Mouse (Mus musculus): ENCODE measurements around the gene Gm20388. TPM values are rescaled to one million over a fixed set of nuclear protein-coding genes. Genes with fewer than 3 reads are reported as not detected.

Gene Gm20388
- polyA plus RNA-seq, 1 experiment from 2014 or later = not detected

DNA sequence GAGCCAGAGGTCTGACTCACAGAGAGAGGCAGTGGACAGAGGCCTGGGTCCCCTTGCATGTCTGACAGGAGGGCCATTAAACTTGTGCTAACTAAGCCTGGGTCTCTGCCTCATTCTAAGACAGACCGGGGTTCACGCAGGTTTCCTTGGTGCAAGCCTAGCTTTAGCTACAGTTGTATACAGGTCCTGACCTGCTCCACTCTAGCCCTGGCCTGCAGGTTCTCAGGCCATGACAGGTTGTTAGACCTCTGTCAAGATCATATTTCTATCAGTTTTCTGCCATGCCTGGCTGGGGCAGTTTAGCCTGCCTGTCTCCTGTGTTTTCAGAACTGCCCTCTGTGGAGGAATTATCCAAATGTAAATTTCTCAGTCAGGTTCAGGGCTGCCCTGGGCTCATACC, 4354.5 kb downstream of the Gm20388 start:
- no peaks in the 10 kb centered on the region for H3K27me3 ChIP-seq (ENCODE audit: control insufficient read depth, insufficient read depth, low read length)
- no peak for DNase-seq (ENCODE audit: low spot score, missing footprints)
- 98% methylated on average over 2 of the region's 2 CpGs for WGBS
- H3K4me3 ChIP-seq (ENCODE audit: low read depth, low read length) = no peak overlapping the region
- no peak overlapping the region for H3K4me2 ChIP-seq
- H3K9me3 ChIP-seq (ENCODE audit: control insufficient read depth, low read length) = no peaks in the 10 kb centered on the region
- no peaks in the 10 kb centered on the region for H3K36me3 ChIP-seq (ENCODE audit: control insufficient read depth, insufficient read depth, low read length)
- ATAC-seq (ENCODE audit: low FRiP score) = no peak
- peaks cover 23% of the 10 kb centered on the region for H3K4me1 ChIP-seq (ENCODE audit: control insufficient read depth, insufficient read depth, low read length)
- no peak overlapping the region for H3K9ac ChIP-seq (ENCODE audit: low read length)
- H3K27ac ChIP-seq (ENCODE audit: low read depth, low read length) = no peak overlapping the region

DNA sequence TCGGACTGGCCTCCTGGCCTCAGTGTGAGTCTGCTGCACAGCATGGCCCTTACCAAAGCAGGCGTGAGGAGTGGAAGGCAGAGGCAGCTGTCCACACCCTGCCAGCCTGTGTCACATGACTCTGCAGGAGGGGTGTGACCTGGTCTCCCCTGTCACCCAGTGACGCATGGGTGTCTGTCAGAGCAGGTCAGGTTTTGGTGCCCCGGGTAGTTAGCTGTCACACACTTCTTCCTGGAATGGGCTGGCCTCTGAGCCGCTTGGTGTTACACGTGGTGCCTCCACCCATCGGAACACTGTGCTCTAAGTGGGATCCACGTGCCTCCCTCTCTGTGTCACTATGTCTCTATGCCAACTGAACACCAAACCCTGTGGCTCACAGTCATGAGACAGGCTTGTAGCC, 4355.2 kb downstream of the Gm20388 start:
- WGBS = 82% methylated on average over 8 of the region's 8 CpGs
- no peak overlapping the region for H3K9ac ChIP-seq (ENCODE audit: low read length)
- H3K4me2 ChIP-seq = no peak overlapping the region
- no peak overlapping the region for H3K4me3 ChIP-seq (ENCODE audit: low read depth, low read length)
- H3K36me3 ChIP-seq (ENCODE audit: control insufficient read depth, insufficient read depth, low read length) = no peaks in the 10 kb centered on the region
- H3K27ac ChIP-seq (ENCODE audit: low read depth, low read length) = no peak overlapping the region
- ATAC-seq (ENCODE audit: low FRiP score) (no peak), DNase-seq (ENCODE audit: low spot score, missing footprints) (no peak)
- peaks cover 18% of the 10 kb centered on the region for H3K4me1 ChIP-seq (ENCODE audit: control insufficient read depth, insufficient read depth, low read length)
- no peaks in the 10 kb centered on the region for H3K27me3 ChIP-seq (ENCODE audit: control insufficient read depth, insufficient read depth, low read length)
- no peaks in the 10 kb centered on the region for H3K9me3 ChIP-seq (ENCODE audit: control insufficient read depth, low read length)

DNA sequence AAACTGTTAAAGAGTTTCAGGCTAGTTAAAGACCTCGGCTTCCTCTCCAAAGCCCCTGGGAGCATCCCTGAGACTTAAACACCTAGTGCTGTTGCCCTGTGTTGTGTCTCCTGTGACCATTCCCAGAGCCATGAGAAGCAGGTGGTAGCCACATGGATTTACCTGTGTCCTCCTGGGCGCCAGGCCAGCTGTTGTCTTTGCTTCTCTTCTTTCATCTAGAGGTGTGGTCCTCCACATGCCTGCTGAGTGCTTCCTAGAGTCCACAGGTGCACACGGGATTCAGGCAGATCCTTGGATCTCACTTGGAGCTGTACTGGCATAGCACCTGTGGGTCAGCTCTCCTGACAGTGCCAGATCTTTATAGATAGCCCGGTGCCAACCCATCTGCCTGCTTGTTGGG, 4356.6 kb downstream of the Gm20388 start:
- Histone ChIP-seq H3K4me2 (no peak overlapping the region), H3K27me3 (ENCODE audit: control insufficient read depth, insufficient read depth, low read length) (no peaks in the 10 kb centered on the region), H3K9me3 (ENCODE audit: control insufficient read depth, low read length) (no peaks in the 10 kb centered on the region), H3K4me1 (ENCODE audit: control insufficient read depth, insufficient read depth, low read length) (peaks cover 9% of the 10 kb centered on the region), H3K9ac (ENCODE audit: low read length) (no peak overlapping the region), H3K4me3 (ENCODE audit: low read depth, low read length) (no peak overlapping the region), H3K27ac (ENCODE audit: low read depth, low read length) (no peak overlapping the region), H3K36me3 (ENCODE audit: control insufficient read depth, insufficient read depth, low read length) (no peaks in the 10 kb centered on the region)
- 88% methylated on average over 4 of the region's 4 CpGs for WGBS
- DNase-seq (ENCODE audit: low spot score, missing footprints) (no peak), ATAC-seq (ENCODE audit: low FRiP score) (no peak)

DNA sequence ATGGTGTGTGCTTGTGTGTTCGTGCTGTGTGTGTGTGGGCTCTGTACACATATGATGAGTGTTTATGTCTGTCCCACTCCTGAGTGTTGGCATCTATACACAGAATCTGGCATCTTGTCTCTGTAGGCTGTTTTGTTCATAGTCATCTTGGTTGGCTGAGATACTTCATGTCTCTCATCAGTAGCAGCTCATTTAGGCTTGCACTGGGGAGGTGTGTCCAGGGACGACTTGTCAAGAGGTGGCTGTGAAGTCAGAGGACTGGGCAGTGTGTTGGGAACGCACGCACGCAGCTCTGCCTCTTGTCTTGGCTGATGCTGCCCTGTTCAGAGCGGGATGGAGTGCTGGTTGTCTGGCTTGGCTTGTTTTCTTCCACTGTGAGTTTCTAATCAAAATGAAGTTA, 4359.9 kb downstream of the Gm20388 start:
- Histone ChIP-seq H3K4me3 (ENCODE audit: low read depth, low read length) (no peak overlapping the region), H3K4me1 (ENCODE audit: control insufficient read depth, insufficient read depth, low read length) (peaks cover 12% of the 10 kb centered on the region), H3K27ac (ENCODE audit: low read depth, low read length) (no peak overlapping the region), H3K4me2 (no peak overlapping the region), H3K27me3 (ENCODE audit: control insufficient read depth, insufficient read depth, low read length) (no peaks in the 10 kb centered on the region), H3K36me3 (ENCODE audit: control insufficient read depth, insufficient read depth, low read length) (peaks cover under 1% of the 10 kb centered on the region; the same call in 1 of the 2 replicates), H3K9ac (ENCODE audit: low read length) (no peak overlapping the region), H3K9me3 (ENCODE audit: control insufficient read depth, low read length) (no peaks in the 10 kb centered on the region)
- no peak for DNase-seq (ENCODE audit: low spot score, missing footprints)
- ATAC-seq (ENCODE audit: low FRiP score) = no peak
- WGBS = 94% methylated on average over 6 of the region's 6 CpGs

DNA sequence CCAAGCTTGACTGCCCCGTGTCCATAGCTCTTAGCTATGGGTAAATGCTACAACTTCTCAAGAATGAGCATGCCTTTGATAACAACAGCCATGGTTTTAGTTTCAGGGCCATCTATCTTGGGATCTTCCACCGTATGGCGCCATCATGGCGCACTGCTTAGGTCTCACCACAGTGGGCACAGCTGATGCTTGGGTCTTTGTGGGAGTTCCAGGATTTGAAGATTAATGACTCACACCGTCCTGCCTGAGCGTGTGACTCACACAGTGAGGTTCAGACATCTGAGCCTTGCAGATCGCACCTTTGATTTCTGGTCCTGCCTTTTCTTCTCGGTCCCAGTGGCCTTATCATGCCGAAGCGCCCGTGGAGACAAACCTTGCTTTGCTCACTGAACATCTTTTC, 4360.3 kb downstream of the Gm20388 start:
- H3K9ac ChIP-seq (ENCODE audit: low read length) = no peak overlapping the region
- DNase-seq (ENCODE audit: low spot score, missing footprints) (no peak), ATAC-seq (ENCODE audit: low FRiP score) (no peak)
- H3K4me2 ChIP-seq = no peak overlapping the region
- no peaks in the 10 kb centered on the region for H3K27me3 ChIP-seq (ENCODE audit: control insufficient read depth, insufficient read depth, low read length)
- 94% methylated on average over 11 of the region's 11 CpGs for WGBS
- H3K9me3 ChIP-seq (ENCODE audit: control insufficient read depth, low read length) = no peaks in the 10 kb centered on the region
- no peak overlapping the region for H3K27ac ChIP-seq (ENCODE audit: low read depth, low read length)
- H3K4me1 ChIP-seq (ENCODE audit: control insufficient read depth, insufficient read depth, low read length) = peaks cover 12% of the 10 kb centered on the region
- peaks cover 4% of the 10 kb centered on the region for H3K36me3 ChIP-seq (ENCODE audit: control insufficient read depth, insufficient read depth, low read length)
- no peak overlapping the region for H3K4me3 ChIP-seq (ENCODE audit: low read depth, low read length)

DNA sequence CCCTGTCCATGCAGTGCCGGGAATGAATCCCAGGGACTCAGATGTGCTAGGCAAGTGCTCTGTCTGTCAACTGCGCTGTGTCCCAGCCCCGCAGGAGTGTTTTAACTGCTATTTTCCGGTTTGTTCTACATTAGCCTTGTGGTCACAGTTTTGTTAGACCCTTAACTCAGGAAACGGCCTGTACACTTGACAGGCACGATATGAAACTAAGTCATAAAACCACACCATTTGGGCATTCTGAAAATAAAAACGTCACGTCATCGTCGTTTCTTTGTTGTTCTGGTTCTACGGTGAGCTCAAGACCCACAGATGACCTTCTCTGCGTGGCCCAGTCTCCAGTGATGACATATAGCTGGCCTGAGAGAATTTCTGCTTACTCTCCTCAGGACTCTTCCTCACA, 4360.9 kb downstream of the Gm20388 start:
- H3K36me3 ChIP-seq (ENCODE audit: control insufficient read depth, insufficient read depth, low read length) = peaks cover 6% of the 10 kb centered on the region
- no peak for DNase-seq (ENCODE audit: low spot score, missing footprints)
- no peak overlapping the region for H3K9ac ChIP-seq (ENCODE audit: low read length)
- H3K9me3 ChIP-seq (ENCODE audit: control insufficient read depth, low read length) = no peaks in the 10 kb centered on the region
- H3K4me1 ChIP-seq (ENCODE audit: control insufficient read depth, insufficient read depth, low read length) = peaks cover 12% of the 10 kb centered on the region
- ATAC-seq (ENCODE audit: low FRiP score) = no peak
- no peak overlapping the region for H3K27ac ChIP-seq (ENCODE audit: low read depth, low read length)
- no peak overlapping the region for H3K4me3 ChIP-seq (ENCODE audit: low read depth, low read length)
- WGBS = 95% methylated on average over 12 of the region's 12 CpGs
- H3K27me3 ChIP-seq (ENCODE audit: control insufficient read depth, insufficient read depth, low read length) = no peaks in the 10 kb centered on the region
- no peak overlapping the region for H3K4me2 ChIP-seq

DNA sequence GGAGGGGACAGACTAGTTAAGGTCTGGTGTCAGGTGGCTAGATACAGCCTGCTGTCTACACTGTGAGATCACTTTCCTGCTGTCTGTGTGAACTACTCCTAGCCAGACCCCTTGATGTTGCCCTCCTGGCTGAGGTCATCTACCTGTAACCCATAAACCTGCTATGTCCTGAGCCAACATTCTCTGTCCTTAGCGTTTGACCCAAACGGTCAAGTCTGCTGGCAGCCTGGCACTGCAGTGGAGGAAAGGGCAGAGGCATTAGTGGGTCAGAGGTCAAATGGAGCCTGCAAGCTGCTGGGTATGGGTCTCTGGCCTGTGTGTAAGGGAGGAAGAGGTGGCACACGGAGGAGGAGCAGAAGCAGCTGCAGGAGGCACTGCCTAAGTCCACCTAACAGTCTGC, 4362.2 kb downstream of the Gm20388 start:
- H3K9ac ChIP-seq (ENCODE audit: low read length) = no peak overlapping the region
- no peaks in the 10 kb centered on the region for H3K27me3 ChIP-seq (ENCODE audit: control insufficient read depth, insufficient read depth, low read length)
- 65% methylated on average over 3 of the region's 3 CpGs for WGBS
- H3K36me3 ChIP-seq (ENCODE audit: control insufficient read depth, insufficient read depth, low read length) = peaks cover 6% of the 10 kb centered on the region
- H3K27ac ChIP-seq (ENCODE audit: low read depth, low read length) = no peak overlapping the region
- H3K4me2 ChIP-seq = no peak overlapping the region
- no peaks in the 10 kb centered on the region for H3K9me3 ChIP-seq (ENCODE audit: control insufficient read depth, low read length)
- H3K4me1 ChIP-seq (ENCODE audit: control insufficient read depth, insufficient read depth, low read length) = peaks cover 12% of the 10 kb centered on the region
- DNase-seq (ENCODE audit: low spot score, missing footprints) (no peak), ATAC-seq (ENCODE audit: low FRiP score) (no peak)
- H3K4me3 ChIP-seq (ENCODE audit: low read depth, low read length) = no peak overlapping the region

DNA sequence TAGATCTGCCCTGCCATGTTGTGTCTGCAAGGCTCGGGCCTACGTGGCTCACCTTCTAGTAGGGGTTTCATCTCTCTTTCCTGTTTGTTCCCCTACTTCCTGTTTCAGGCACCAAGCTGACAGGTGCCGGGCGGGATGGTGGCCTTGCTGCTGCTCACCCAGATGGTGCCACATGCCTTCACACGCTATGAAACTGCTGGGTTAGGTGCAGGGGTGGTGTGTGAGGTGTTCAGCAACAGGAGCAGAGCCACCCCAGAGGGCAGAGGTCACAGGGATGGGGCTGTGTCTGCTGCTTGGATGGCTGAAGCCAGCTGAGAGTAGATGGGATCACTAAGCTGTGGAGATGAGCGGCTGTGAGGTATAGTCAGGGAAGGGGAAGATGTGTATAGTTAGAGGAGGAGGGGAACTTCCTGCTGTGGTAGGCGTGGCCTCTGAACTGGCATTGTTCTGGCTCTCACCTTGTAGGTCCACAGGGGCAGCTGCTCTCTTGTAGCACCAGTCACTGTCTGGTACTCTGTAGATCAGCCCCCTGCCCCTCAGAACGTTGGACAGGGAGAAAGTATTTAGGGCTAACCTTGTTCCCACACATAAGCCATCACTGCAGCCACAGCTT, 4363.1 kb downstream of the Gm20388 start:
- no peak overlapping the region for H3K9ac ChIP-seq (ENCODE audit: low read length)
- no peak overlapping the region for H3K4me3 ChIP-seq (ENCODE audit: low read depth, low read length)
- 64% methylated on average over 8 of the region's 8 CpGs for WGBS
- no peaks in the 10 kb centered on the region for H3K27me3 ChIP-seq (ENCODE audit: control insufficient read depth, insufficient read depth, low read length)
- no peaks in the 10 kb centered on the region for H3K9me3 ChIP-seq (ENCODE audit: control insufficient read depth, low read length)
- DNase-seq (ENCODE audit: low spot score, missing footprints) (no peak), ATAC-seq (ENCODE audit: low FRiP score) (peak; percentile 39; the same call in 1 of the 2 replicates)
- no peak overlapping the region for H3K4me2 ChIP-seq
- peaks cover 17% of the 10 kb centered on the region for H3K4me1 ChIP-seq (ENCODE audit: control insufficient read depth, insufficient read depth, low read length)
- no peak overlapping the region for H3K27ac ChIP-seq (ENCODE audit: low read depth, low read length)
- peaks cover 6% of the 10 kb centered on the region for H3K36me3 ChIP-seq (ENCODE audit: control insufficient read depth, insufficient read depth, low read length)

DNA sequence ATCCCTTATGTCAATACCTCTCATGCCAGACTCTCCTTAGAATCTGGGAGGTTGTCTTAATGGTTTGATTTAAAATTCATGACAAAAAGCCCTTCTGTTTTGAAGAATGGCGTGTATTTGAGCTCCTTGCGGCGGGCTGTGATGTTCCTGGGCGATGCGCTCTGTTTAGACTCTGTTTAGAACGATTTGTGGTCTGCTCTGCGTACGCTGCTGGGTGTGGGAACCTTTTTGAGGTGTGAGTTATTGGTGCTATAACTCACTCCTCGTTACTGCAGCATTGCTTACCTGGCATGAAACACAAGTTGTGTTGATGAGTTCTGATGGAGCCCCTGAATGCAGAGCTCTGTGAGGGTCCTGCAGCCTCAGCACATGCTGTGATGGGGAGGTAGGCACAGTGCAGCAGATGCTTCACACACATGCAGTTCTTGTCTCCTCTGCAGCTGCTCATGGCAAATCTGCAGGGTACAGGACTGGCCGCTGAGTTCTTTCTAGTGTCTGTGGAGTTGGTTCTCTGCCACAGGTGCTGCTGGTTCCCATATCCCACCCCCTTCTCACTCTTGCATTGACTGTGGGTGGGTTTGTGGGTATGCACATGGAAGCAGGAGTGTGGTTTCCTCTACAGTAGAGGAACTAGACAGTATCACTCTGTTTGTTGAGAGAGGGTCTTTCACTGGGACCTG, 4363.9 kb downstream of the Gm20388 start:
- Histone ChIP-seq H3K4me3 (ENCODE audit: low read depth, low read length) (no peak overlapping the region), H3K9me3 (ENCODE audit: control insufficient read depth, low read length) (no peaks in the 10 kb centered on the region), H3K27ac (ENCODE audit: low read depth, low read length) (peak overlapping the region; percentile 25; the same call in 1 of the 2 replicates), H3K4me1 (ENCODE audit: control insufficient read depth, insufficient read depth, low read length) (peaks cover 17% of the 10 kb centered on the region), H3K9ac (ENCODE audit: low read length) (no peak overlapping the region), H3K27me3 (ENCODE audit: control insufficient read depth, insufficient read depth, low read length) (no peaks in the 10 kb centered on the region), H3K4me2 (no peak overlapping the region), H3K36me3 (ENCODE audit: control insufficient read depth, insufficient read depth, low read length) (peaks cover 6% of the 10 kb centered on the region)
- WGBS = 66% methylated on average over 10 of the region's 10 CpGs
- ATAC-seq (ENCODE audit: low FRiP score) (no peak), DNase-seq (ENCODE audit: low spot score, missing footprints) (no peak)

All from midbrain, embryonic 11.5 days (tissue).